Mouse (Mus musculus) forebrain, postnatal 0 days (tissue): ENCODE measurements around the gene Rprd1b. TPM values are rescaled to one million over a fixed set of nuclear protein-coding genes. Genes with fewer than 3 reads are reported as not detected.

ENCODE experiments used
- ATAC-seq: fragments of 200-750 bp; cut with Nextera tagmentation; 2 replicates; pipeline ENCODE4 v1.8.0; 2017; ENCODE audit warnings: mild to moderate bottlenecking, moderate library complexity
- DNase-seq: peaks from one replicate; pipeline ENCODE4 v3.0.0-alpha.2; 2015
- H3K27ac ChIP-seq: fragments of 300-500 bp; sonication (generic); 2 replicates; pipeline ENCODE4 v1.5.1; 2014; ENCODE audit warnings: low read depth, mild to moderate bottlenecking, antibody characterized with exemption, low read length, moderate library complexity, mixed read lengths
- H3K27me3 ChIP-seq: fragments of 300-500 bp; sonication (generic); 2 replicates; pipeline ENCODE4 v1.6.1; 2014; ENCODE audit warnings: mild to moderate bottlenecking, low read length, mixed read lengths; ENCODE audit not compliant: insufficient read depth
- H3K36me3 ChIP-seq: fragments of 300-500 bp; sonication (generic); 2 replicates; pipeline ENCODE4 v1.6.1; 2014; ENCODE audit warnings: mild to moderate bottlenecking, moderate library complexity; ENCODE audit not compliant: insufficient read depth
- H3K4me1 ChIP-seq: fragments of 300-500 bp; sonication (generic); 2 replicates; pipeline ENCODE4 v1.6.1; 2014; ENCODE audit warnings: antibody characterized with exemption; ENCODE audit not compliant: insufficient read depth
- H3K4me2 ChIP-seq: fragments of 300-500 bp; sonication (generic); 2 replicates; pipeline ENCODE4 v1.6.1; 2014; ENCODE audit warnings: low read depth, mild to moderate bottlenecking, moderate library complexity
- H3K4me3 ChIP-seq: fragments of 300-500 bp; sonication (generic); 2 replicates; pipeline ENCODE4 v1.5.1; 2014; ENCODE audit warnings: low read depth, low read length, mixed read lengths
- H3K9ac ChIP-seq: fragments of 300-500 bp; sonication (generic); 2 replicates; pipeline ENCODE4 v1.6.1; 2014; ENCODE audit warnings: mild to moderate bottlenecking
- H3K9me3 ChIP-seq: fragments of 300-500 bp; sonication (generic); 2 replicates; pipeline ENCODE4 v1.6.1; 2016; ENCODE audit warnings: low read length
- CTCF ChIP-seq: sonication (generic); IDR thresholded peaks from 2 replicates; pipeline ENCODE4 v1.5.1; 2016; ENCODE audit warnings: antibody characterized with exemption, control low read depth, low read depth
- WGBS: fragments of 180-500 bp; shearing (Covaris S2); extraction: QIAGEN DNeasy Blood & Tissue Kit; methylation state at CpG from one replicate; pipeline ENCODE4 v1.1.7; 2014; 5-methylcytosine and 5-hydroxymethylcytosine counted together
- polyA plus RNA-seq: library from polyadenylated mRNA; unstranded; fragments of >200 nt; fragmentation: Nextera tagmentation; extraction: Ambion mirVana; gene quantifications from 2 replicates; pipeline ENCODE4 v1.2.1, GENCODE M21; 2015
- total RNA-seq: library from RNA; depleted of rRNA; stranded (reverse); fragments of >200 nt; gene quantifications from 2 replicates; pipeline ENCODE4 v1.2.3, GENCODE M21; 2014

Rprd1b gene
- total and polyA plus RNA-seq, 2 experiments from 2014 or later, result 18.8 to 61.3 TPM

- Histone ChIP-seq H3K4me2 (no peak overlapping the region), H3K4me1 (no peaks in the 10 kb centered on the region), H3K27ac (no peak overlapping the region), H3K36me3 (0 out of 2 replicates have a peak, but pooled peaks cover 16% of the 10 kb centered on the region), H3K4me3 (no peak overlapping the region), H3K9me3 (no peaks in the 10 kb centered on the region), H3K27me3 (no peaks in the 10 kb centered on the region), H3K9ac (no peak overlapping the region)
- 97% methylated on average over 1 of the region's 1 CpGs for WGBS
- ATAC-seq (no peak), DNase-seq (no peak)
- no peak for TF ChIP-seq CTCF
Observed at GRCm38 (mm10) chr2:158037571-158037970, 9.3 kb downstream of the Rprd1b start.

- WGBS, result 81% methylated on average over 1 of the region's 1 CpGs
- peaks cover 29% of the 10 kb centered on the region; the same call in 1 of the 2 replicates for H3K36me3 ChIP-seq
- TF ChIP-seq CTCF, result no peak
Observed at GRCm38 (mm10) chr2:158039662-158040061, 11.4 kb downstream of the Rprd1b start.

GRCm38 (mm10) chr2:158040396-158040795 is 12.1 kb downstream of the Rprd1b start:
- H3K36me3 ChIP-seq, result peaks cover 33% of the 10 kb centered on the region

More at GRCm38 (mm10) chr2:158039662-158040061, 11.4 kb downstream of the Rprd1b start:
- DNase-seq (no peak), ATAC-seq (no peak)
- no peak overlapping the region for H3K4me2 ChIP-seq
- no peaks in the 10 kb centered on the region for H3K27me3 ChIP-seq
- no peaks in the 10 kb centered on the region for H3K4me1 ChIP-seq
- H3K4me3 ChIP-seq, result no peak overlapping the region
- H3K27ac ChIP-seq, result no peak overlapping the region
- no peak overlapping the region for H3K9ac ChIP-seq
- H3K9me3 ChIP-seq, result no peaks in the 10 kb centered on the region

GRCm38 (mm10) chr2:158043504-158043903 is 15.2 kb downstream of the Rprd1b start:
- WGBS, result 89% methylated on average over 8 of the region's 8 CpGs
- Histone ChIP-seq H3K9ac (no peak overlapping the region), H3K36me3 (peaks cover 41% of the 10 kb centered on the region), H3K9me3 (no peaks in the 10 kb centered on the region), H3K4me1 (no peaks in the 10 kb centered on the region), H3K4me2 (no peak overlapping the region), H3K27ac (no peak overlapping the region), H3K27me3 (no peaks in the 10 kb centered on the region), H3K4me3 (no peak overlapping the region)
- no peak for TF ChIP-seq CTCF
- ATAC-seq (no peak), DNase-seq (no peak)

More at GRCm38 (mm10) chr2:158040396-158040795, 12.1 kb downstream of the Rprd1b start:
- no peaks in the 10 kb centered on the region for H3K9me3 ChIP-seq
- 78% methylated on average over 2 of the region's 2 CpGs for WGBS
- no peak for TF ChIP-seq CTCF
- ATAC-seq, result no peak
- no peak overlapping the region for H3K27ac ChIP-seq
- H3K4me1 ChIP-seq, result no peaks in the 10 kb centered on the region
- no peak overlapping the region for H3K4me2 ChIP-seq
- H3K27me3 ChIP-seq, result no peaks in the 10 kb centered on the region
- no peak for DNase-seq
- H3K9ac ChIP-seq, result no peak overlapping the region
- no peak overlapping the region for H3K4me3 ChIP-seq

GRCm38 (mm10) chr2:158046186-158046585 is 17.9 kb downstream of the Rprd1b start:
- peaks cover 44% of the 10 kb centered on the region for H3K36me3 ChIP-seq
- H3K27me3 ChIP-seq, result no peaks in the 10 kb centered on the region
- 74% methylated on average over 4 of the region's 4 CpGs for WGBS
- H3K4me3 ChIP-seq, result no peak overlapping the region
- H3K27ac ChIP-seq, result no peak overlapping the region
- no peaks in the 10 kb centered on the region for H3K9me3 ChIP-seq
- H3K4me1 ChIP-seq, result no peaks in the 10 kb centered on the region
- no peak for DNase-seq
- H3K4me2 ChIP-seq, result no peak overlapping the region
- ATAC-seq, result no peak
- no peak overlapping the region for H3K9ac ChIP-seq
- no peak for TF ChIP-seq CTCF

- H3K4me1 ChIP-seq, result no peaks in the 10 kb centered on the region
- no peak overlapping the region for H3K4me3 ChIP-seq
- ATAC-seq, result no peak
- no peaks in the 10 kb centered on the region for H3K9me3 ChIP-seq
- peak; percentile 42 for DNase-seq
- H3K9ac ChIP-seq, result no peak overlapping the region
- H3K27me3 ChIP-seq, result no peaks in the 10 kb centered on the region
- no peak overlapping the region for H3K4me2 ChIP-seq
- 70% methylated on average over 3 of the region's 3 CpGs for WGBS
- TF ChIP-seq CTCF, result peak; percentile 68
- H3K36me3 ChIP-seq, result peaks cover 54% of the 10 kb centered on the region
- no peak overlapping the region for H3K27ac ChIP-seq
Observed at GRCm38 (mm10) chr2:158047903-158048302, 19.6 kb downstream of the Rprd1b start.

- 100% methylated on average over 1 of the region's 1 CpGs for WGBS
- Histone ChIP-seq H3K4me1 (no peaks in the 10 kb centered on the region), H3K36me3 (peaks cover 48% of the 10 kb centered on the region), H3K4me3 (no peak overlapping the region), H3K27me3 (no peaks in the 10 kb centered on the region), H3K4me2 (no peak overlapping the region), H3K27ac (no peak overlapping the region), H3K9ac (no peak overlapping the region), H3K9me3 (no peaks in the 10 kb centered on the region)
- TF ChIP-seq CTCF, result no peak
- ATAC-seq (no peak), DNase-seq (no peak)
Observed at GRCm38 (mm10) chr2:158048718-158049117, 20.4 kb downstream of the Rprd1b start.
